Mouse (Mus musculus) stomach, embryonic 14.5 days (tissue): ENCODE measurements around the gene Evi5. TPM values are rescaled to one million over a fixed set of nuclear protein-coding genes. Genes with fewer than 3 reads are reported as not detected.
A peak's percentile ranks its signal among the peaks of the same experiment; 100 is the strongest.

Experiments
- ATAC-seq: fragments of 200-750 bp; cut with Nextera tagmentation; 2 replicates; pipeline ENCODE4 v1.8.0; 2017; ENCODE audit warnings: low read depth, moderate TSS enrichment; ENCODE audit not compliant: insufficient number of reproducible peaks, insufficient read depth, low FRiP score
- H3K27ac ChIP-seq: fragments of 300-500 bp; sonication (generic); 2 replicates; pipeline ENCODE4 v1.5.1; 2014; ENCODE audit warnings: mild to moderate bottlenecking, low read length, moderate library complexity, mixed read lengths
- H3K27me3 ChIP-seq: fragments of 300-500 bp; sonication (generic); 2 replicates; pipeline ENCODE4 v1.6.1; 2014; ENCODE audit warnings: low read length, control low read depth, mixed read lengths; ENCODE audit not compliant: control insufficient read depth, insufficient read depth
- H3K36me3 ChIP-seq: fragments of 300-500 bp; sonication (generic); 2 replicates; pipeline ENCODE4 v1.6.1; 2014; ENCODE audit warnings: mild to moderate bottlenecking, control low read depth, low read length, moderate library complexity, mixed read lengths; ENCODE audit not compliant: control insufficient read depth, insufficient read depth
- H3K4me1 ChIP-seq: fragments of 300-500 bp; sonication (generic); 2 replicates; pipeline ENCODE4 v1.6.1; 2014; ENCODE audit warnings: low read length, control low read depth, mixed read lengths; ENCODE audit not compliant: control insufficient read depth, insufficient read depth
- H3K4me2 ChIP-seq: fragments of 300-500 bp; sonication (generic); replicated peaks from 2 replicates; pipeline ENCODE4 v1.6.1; 2014; ENCODE audit warnings: low read depth, low read length, control low read depth
- H3K4me3 ChIP-seq: fragments of 300-500 bp; sonication (generic); 2 replicates; pipeline ENCODE4 v1.5.1; 2014; ENCODE audit warnings: low read depth, low read length, control low read depth
- H3K9ac ChIP-seq: fragments of 300-500 bp; sonication (generic); replicated peaks from 2 replicates; pipeline ENCODE4 v1.6.1; 2014; ENCODE audit warnings: low read depth, mild to moderate bottlenecking, control low read depth, low read length, moderate library complexity, mixed read lengths
- H3K9me3 ChIP-seq: fragments of 300-500 bp; sonication (generic); 2 replicates; pipeline ENCODE4 v1.6.1; 2016; ENCODE audit warnings: low read depth, low read length, control low read depth; ENCODE audit not compliant: control insufficient read depth
- WGBS: fragments of 180-500 bp; shearing (Covaris S2); extraction: QIAGEN DNeasy Blood & Tissue Kit; methylation state at CpG from one replicate; pipeline ENCODE4 v1.1.7; 2014; 5-methylcytosine and 5-hydroxymethylcytosine counted together
- polyA plus RNA-seq: library from polyadenylated mRNA; unstranded; fragments of >200 nt; fragmentation: Nextera tagmentation; extraction: Ambion mirVana; gene quantifications from 2 replicates; pipeline ENCODE4 v1.2.1, GENCODE M21; 2014

Evi5 gene
- 71.8 and 80.2 TPM in 2 replicates for polyA plus RNA-seq

DNA sequence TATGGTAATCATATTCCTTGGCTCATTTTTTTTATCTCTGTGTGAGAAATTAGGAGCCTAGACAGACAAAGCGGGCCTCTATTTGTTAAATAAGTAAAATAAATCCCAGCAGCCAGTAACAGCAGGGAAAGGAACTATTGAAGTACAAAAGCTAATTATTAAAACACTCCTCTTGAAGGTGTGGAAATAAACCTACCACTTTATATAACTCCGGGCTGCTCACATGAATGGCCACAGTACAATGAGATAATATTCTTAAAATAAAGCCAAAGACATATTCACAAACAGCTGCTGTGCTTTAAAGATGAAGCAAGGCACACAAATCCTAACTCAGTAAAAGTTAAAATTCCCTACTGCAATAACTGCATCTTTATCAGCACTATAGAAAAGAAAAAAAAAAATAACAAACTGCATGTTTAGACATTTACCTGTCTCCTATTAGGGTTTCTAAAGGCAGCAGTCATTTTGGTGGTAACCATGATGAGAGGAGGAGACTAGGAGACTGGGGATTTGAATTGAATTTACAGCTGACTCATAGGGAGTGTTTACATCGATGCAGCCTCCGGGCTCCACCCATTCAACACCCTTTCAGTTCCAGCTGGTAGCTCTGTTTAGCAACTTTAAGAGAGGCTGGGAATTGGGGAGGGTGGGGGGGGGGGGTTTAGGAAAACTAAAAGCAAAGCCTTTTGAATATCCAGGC is at the start of gene Evi5:
Gene Evi5, minus strand, starts transcription at position 547 of the 700 bp plus-strand sequence.
- Histone ChIP-seq H3K4me2 (0 out of 2 replicates have a peak within 1 kb of the TSS, but pooled peaks have one; percentile 12), H3K9me3 (no peaks in the 10 kb centered on the region), H3K27me3 (no peaks in the 10 kb centered on the region), H3K27ac (peak within 1 kb of the TSS; percentile 64; the same call in 1 of the 2 replicates), H3K4me3 (no peak within 1 kb of the TSS; the same call in 1 of the 2 replicates), H3K36me3 (no peaks in the 10 kb centered on the region), H3K9ac (no peak within 1 kb of the TSS), H3K4me1 (0 out of 2 replicates have a peak, but pooled peaks cover 6% of the 10 kb centered on the region)
- peak; percentile 54; the same call in 1 of the 2 replicates for ATAC-seq
- WGBS = 32% methylated on average over 4 of the region's 4 CpGs

DNA sequence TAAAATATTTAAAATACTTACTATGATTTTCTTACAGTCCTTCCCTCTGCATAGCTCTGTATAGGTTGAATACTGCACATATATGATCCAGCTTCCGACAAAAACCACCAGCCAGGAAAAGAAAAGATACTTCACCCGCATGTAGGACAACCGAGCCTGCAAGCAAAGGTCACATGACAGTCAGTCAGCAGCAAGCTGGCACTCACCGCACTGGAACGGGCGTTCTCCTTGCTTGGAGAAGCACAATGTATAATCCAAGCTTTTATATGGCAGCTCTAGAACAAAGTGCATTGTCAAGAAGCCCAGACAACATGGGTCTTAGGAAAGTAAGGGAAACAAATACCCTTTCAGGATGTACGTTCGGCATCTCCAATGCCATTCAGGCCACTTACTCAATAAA is 49.7 kb upstream of the Evi5 start:
- no peak overlapping the region for H3K4me2 ChIP-seq
- no peaks in the 10 kb centered on the region for H3K4me1 ChIP-seq
- no peak overlapping the region for H3K9ac ChIP-seq
- H3K27me3 ChIP-seq = no peaks in the 10 kb centered on the region
- H3K27ac ChIP-seq = no peak overlapping the region
- no peaks in the 10 kb centered on the region for H3K9me3 ChIP-seq
- ATAC-seq = no peak
- no peaks in the 10 kb centered on the region for H3K36me3 ChIP-seq
- WGBS = 85% methylated on average over 8 of the region's 8 CpGs
- no peak overlapping the region for H3K4me3 ChIP-seq

- Histone ChIP-seq H3K27ac (no peak overlapping the region), H3K36me3 (no peaks in the 10 kb centered on the region), H3K4me2 (no peak overlapping the region), H3K4me3 (no peak overlapping the region), H3K9ac (no peak overlapping the region), H3K4me1 (no peaks in the 10 kb centered on the region), H3K9me3 (no peaks in the 10 kb centered on the region), H3K27me3 (no peaks in the 10 kb centered on the region)
- no peak for ATAC-seq
- 76% methylated on average over 1 of the region's 1 CpGs for WGBS
Measured at GRCm38 (mm10) chr5:107922836-107923235, 47.9 kb upstream of the Evi5 start.

DNA sequence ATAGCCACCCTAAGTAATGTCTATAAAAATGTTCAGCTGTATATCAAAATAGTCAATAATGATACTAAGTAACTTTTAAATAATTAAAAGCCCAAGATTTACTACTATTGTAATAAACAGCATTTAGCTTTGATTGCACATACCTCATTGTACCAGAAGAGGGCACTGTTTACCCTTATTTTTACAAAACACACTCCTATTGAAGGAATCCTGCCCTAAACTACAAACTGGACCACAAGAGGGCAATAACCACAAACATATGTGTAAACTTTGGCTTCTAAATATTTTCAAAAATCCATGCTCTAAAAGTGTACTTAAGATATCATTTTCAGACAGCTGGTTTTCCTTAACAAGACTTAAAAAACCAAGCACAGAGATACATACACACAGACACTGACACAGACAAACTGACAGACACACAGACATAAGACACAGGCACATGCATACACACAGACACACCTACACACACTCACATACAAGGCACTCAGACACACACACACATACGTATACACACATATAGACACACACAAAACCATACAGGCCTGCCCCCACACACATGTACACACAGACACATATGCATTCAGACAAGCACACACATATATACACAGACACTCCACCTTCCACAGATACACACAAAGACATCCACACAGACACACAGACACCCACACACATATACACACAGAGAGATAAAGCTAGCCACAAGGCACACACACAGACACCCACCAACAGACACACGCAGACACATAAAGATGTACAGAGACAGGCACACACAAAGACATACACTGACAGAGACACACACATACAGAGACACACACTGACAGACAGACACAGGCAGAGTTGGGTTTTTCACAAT is 46.7 kb upstream of the Evi5 start:
- H3K4me2 ChIP-seq = no peak overlapping the region
- ATAC-seq = 0 out of 2 replicates have a peak, but pooled peaks have one; percentile 23
- no peak overlapping the region for H3K9ac ChIP-seq
- H3K9me3 ChIP-seq = no peaks in the 10 kb centered on the region
- 76% methylated on average over 2 of the region's 2 CpGs for WGBS
- H3K27me3 ChIP-seq = no peaks in the 10 kb centered on the region
- H3K4me1 ChIP-seq = no peaks in the 10 kb centered on the region
- no peaks in the 10 kb centered on the region for H3K36me3 ChIP-seq
- H3K27ac ChIP-seq = no peak overlapping the region
- no peak overlapping the region for H3K4me3 ChIP-seq

- H3K27me3 ChIP-seq = no peaks in the 10 kb centered on the region
- no peak overlapping the region for H3K27ac ChIP-seq
- no peak overlapping the region for H3K4me2 ChIP-seq
- WGBS = 47% methylated on average over 4 of the region's 4 CpGs
- no peaks in the 10 kb centered on the region for H3K9me3 ChIP-seq
- no peak overlapping the region for H3K9ac ChIP-seq
- ATAC-seq = no peak
- no peaks in the 10 kb centered on the region for H3K36me3 ChIP-seq
- no peaks in the 10 kb centered on the region for H3K4me1 ChIP-seq
- H3K4me3 ChIP-seq = no peak overlapping the region
Measured at GRCm38 (mm10) chr5:107915280-107915679, 40.4 kb upstream of the Evi5 start.

DNA sequence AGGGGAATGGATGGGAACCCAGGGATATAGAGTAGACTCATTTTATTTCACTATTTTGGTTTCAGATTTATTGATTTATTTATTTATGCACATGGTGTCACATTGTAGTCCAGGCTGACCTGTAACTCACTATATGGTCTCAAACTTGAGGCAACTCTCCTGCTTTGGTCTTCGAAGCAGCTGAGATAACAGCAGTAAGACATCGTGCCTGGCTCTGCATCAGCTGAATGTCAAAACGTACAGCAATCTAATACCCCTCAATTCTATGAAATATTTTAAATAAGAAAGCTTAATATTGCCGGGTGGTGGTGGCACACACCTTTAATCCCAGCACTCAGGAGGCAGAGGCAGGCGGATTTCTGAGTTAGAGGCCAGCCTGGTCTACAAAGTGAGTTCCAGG is 36.1 kb upstream of the Evi5 start:
- H3K4me3 ChIP-seq = no peak overlapping the region
- ATAC-seq = no peak

DNA sequence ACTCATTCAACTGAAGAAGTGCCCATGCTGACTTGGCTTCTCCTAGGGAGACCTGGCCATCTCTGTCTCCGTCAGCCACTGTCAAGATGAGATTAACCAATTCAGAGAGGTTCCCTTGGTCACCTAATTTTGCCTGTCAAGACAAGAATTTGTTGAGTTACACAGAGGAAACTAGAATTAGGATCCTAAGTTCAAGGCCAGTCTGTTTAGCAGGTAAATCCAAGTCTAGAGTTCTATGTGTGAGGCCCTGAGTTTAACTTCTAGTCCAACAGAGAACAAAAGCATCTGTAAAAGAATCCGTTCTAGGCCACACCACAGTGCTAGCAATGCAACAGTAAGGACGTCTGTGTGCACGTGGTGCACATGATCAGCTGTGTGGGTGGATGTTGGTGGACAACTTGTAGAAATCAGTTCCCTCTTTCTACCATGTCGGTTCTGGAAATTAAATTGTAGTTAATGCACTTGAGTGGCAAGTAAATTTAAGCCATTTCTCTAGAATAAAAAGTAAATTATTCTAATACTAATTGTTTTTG is 35.2 kb upstream of the Evi5 start:
- Histone ChIP-seq H3K4me1 (no peaks in the 10 kb centered on the region), H3K27ac (no peak overlapping the region), H3K9me3 (no peaks in the 10 kb centered on the region), H3K9ac (no peak overlapping the region), H3K4me2 (no peak overlapping the region), H3K36me3 (peaks cover 46% of the 10 kb centered on the region), H3K27me3 (no peaks in the 10 kb centered on the region), H3K4me3 (no peak overlapping the region)
- 64% methylated on average over 5 of the region's 5 CpGs for WGBS
- no peak for ATAC-seq

More for the DNA sequence above, 36.1 kb upstream of the Evi5 start:
- Histone ChIP-seq H3K36me3 (peaks cover 39% of the 10 kb centered on the region), H3K4me2 (no peak overlapping the region), H3K4me1 (no peaks in the 10 kb centered on the region), H3K27me3 (no peaks in the 10 kb centered on the region), H3K9ac (no peak overlapping the region), H3K27ac (no peak overlapping the region), H3K9me3 (no peaks in the 10 kb centered on the region)
- 87% methylated on average over 5 of the region's 5 CpGs for WGBS

GRCm38 (mm10) chr5:107909668-107910067 is 34.8 kb upstream of the Evi5 start:
- ATAC-seq = no peak
- Histone ChIP-seq H3K27ac (no peak overlapping the region), H3K27me3 (no peaks in the 10 kb centered on the region), H3K9me3 (no peaks in the 10 kb centered on the region), H3K4me3 (no peak overlapping the region), H3K4me2 (no peak overlapping the region), H3K9ac (no peak overlapping the region), H3K4me1 (no peaks in the 10 kb centered on the region), H3K36me3 (peaks cover 51% of the 10 kb centered on the region)
- WGBS = 85% methylated on average over 3 of the region's 3 CpGs
